Mouse (Mus musculus) ES-Bruce4 (cell line): ENCODE measurements around the gene C87436. TPM values are rescaled to one million over a fixed set of nuclear protein-coding genes. Genes with fewer than 3 reads are reported as not detected.
A peak's percentile ranks its signal among the peaks of the same experiment; 100 is the strongest.

Source experiments
- H3K27ac ChIP-seq: 2 replicates; pipeline ENCODE4 v1.5.1; 2012; ENCODE audit warnings: low read length, inconsistent platforms; ENCODE audit not compliant: insufficient read depth
- H3K27me3 ChIP-seq: 2 replicates; pipeline ENCODE4 v1.6.1; 2012; ENCODE audit warnings: mild to moderate bottlenecking, low read length, inconsistent platforms; ENCODE audit not compliant: control insufficient read depth, poor library complexity, insufficient read depth, severe bottlenecking
- H3K36me3 ChIP-seq: 2 replicates; pipeline ENCODE4 v1.6.1; 2012; ENCODE audit warnings: inconsistent platforms, mild to moderate bottlenecking, low read length, moderate library complexity; ENCODE audit not compliant: control insufficient read depth, poor library complexity, insufficient read depth, severe bottlenecking
- H3K4me1 ChIP-seq: one replicate; pipeline ENCODE4 v1.8.1; 2011; ENCODE audit warnings: low read length; ENCODE audit not compliant: control insufficient read depth, insufficient read depth
- H3K4me3 ChIP-seq: 2 replicates; pipeline ENCODE4 v1.5.1; 2011; ENCODE audit warnings: low read depth, mild to moderate bottlenecking, low read length
- H3K9ac ChIP-seq: 2 replicates; pipeline ENCODE4 v1.6.1; 2012; ENCODE audit warnings: low read depth, mild to moderate bottlenecking, inconsistent platforms; ENCODE audit not compliant: poor library complexity, severe bottlenecking
- H3K9me3 ChIP-seq: replicated peaks from 2 replicates; pipeline ENCODE4 v1.6.1; 2012; ENCODE audit warnings: mild to moderate bottlenecking, low read length, inconsistent platforms; ENCODE audit not compliant: control insufficient read depth, poor library complexity, insufficient read depth, severe bottlenecking
- CTCF ChIP-seq: IDR thresholded peaks from one replicate; pipeline ENCODE4 v1.8.1; 2011; ENCODE audit warnings: low read depth, low read length
- EP300 ChIP-seq: IDR thresholded peaks from 2 replicates; pipeline ENCODE4 v1.6.1; 2011; ENCODE audit warnings: low read depth, low read length; ENCODE audit not compliant: insufficient read depth
- POLR2A ChIP-seq: IDR thresholded peaks from one replicate; pipeline ENCODE4 v1.8.1; 2011; ENCODE audit warnings: low read length; ENCODE audit not compliant: insufficient read depth
- polyA plus RNA-seq: library from polyadenylated mRNA; stranded (reverse); fragments of >200 nt; gene quantifications from 2 replicates; pipeline ENCODE4 v1.2.4, GENCODE M21; 2011; ENCODE audit warnings: low read depth; ENCODE audit not compliant: missing spikeins, insufficient read depth, insufficient read length

Gene C87436
- polyA plus RNA-seq, 1 experiment, result 12.6 TPM

GRCm38 (mm10) chr6:86395969-86396368, 42.2 kb upstream of the C87436 start:
- H3K4me3 ChIP-seq, result peak overlapping the region; percentile 88
- no peaks in the 10 kb centered on the region for H3K27me3 ChIP-seq
- H3K4me1 ChIP-seq, result no peaks in the 10 kb centered on the region
- H3K9me3 ChIP-seq, result no peaks in the 10 kb centered on the region
- peaks cover 16% of the 10 kb centered on the region; the same call in 1 of the 2 replicates for H3K36me3 ChIP-seq
- no peak for TF ChIP-seq EP300
- no peak for TF ChIP-seq CTCF
- TF ChIP-seq POLR2A, result no peak
- no peak overlapping the region for H3K27ac ChIP-seq
- H3K9ac ChIP-seq, result peak overlapping the region; percentile 68

GRCm38 (mm10) chr6:86396581-86397256, 41.5 kb upstream of the C87436 start, which contains the start of gene Pcyox1:
Gene Pcyox1, minus strand, starts transcription at chr6:86397154.
- H3K4me1 ChIP-seq, result peaks cover 2% of the 10 kb centered on the region
- H3K4me3 ChIP-seq, result peak within 1 kb of the TSS; percentile 88
- no peaks in the 10 kb centered on the region for H3K27me3 ChIP-seq
- TF ChIP-seq POLR2A (peak; percentile 94), EP300 (no peak), CTCF (no peak)
- H3K36me3 ChIP-seq, result peaks cover 10% of the 10 kb centered on the region; the same call in 1 of the 2 replicates
- H3K9ac ChIP-seq, result peak within 1 kb of the TSS; percentile 68
- peak within 1 kb of the TSS; percentile 15; the same call in 1 of the 2 replicates for H3K27ac ChIP-seq
- no peaks in the 10 kb centered on the region for H3K9me3 ChIP-seq

GRCm38 (mm10) chr6:86397257-86397980, 40.8 kb upstream of the C87436 start:
- peak overlapping the region; percentile 68; the same call in 1 of the 2 replicates for H3K9ac ChIP-seq
- H3K27ac ChIP-seq, result peak overlapping the region; percentile 15; the same call in 1 of the 2 replicates

GRCm38 (mm10) chr6:86398986-86399385, 39.2 kb upstream of the C87436 start:
- Histone ChIP-seq H3K36me3 (peaks cover 3% of the 10 kb centered on the region; the same call in 1 of the 2 replicates), H3K4me1 (peaks cover 2% of the 10 kb centered on the region), H3K9ac (no peak overlapping the region), H3K9me3 (no peaks in the 10 kb centered on the region), H3K27ac (no peak overlapping the region), H3K27me3 (no peaks in the 10 kb centered on the region), H3K4me3 (no peak overlapping the region)
- TF ChIP-seq EP300 (no peak), CTCF (no peak), POLR2A (no peak)

More at GRCm38 (mm10) chr6:86397257-86397980, 40.8 kb upstream of the C87436 start:
- no peaks in the 10 kb centered on the region for H3K27me3 ChIP-seq
- no peaks in the 10 kb centered on the region for H3K9me3 ChIP-seq
- peaks cover 6% of the 10 kb centered on the region; the same call in 1 of the 2 replicates for H3K36me3 ChIP-seq
- peaks cover 2% of the 10 kb centered on the region for H3K4me1 ChIP-seq
- TF ChIP-seq CTCF (no peak), POLR2A (no peak), EP300 (no peak)
- H3K4me3 ChIP-seq, result peak overlapping the region; percentile 88

- Histone ChIP-seq H3K36me3 (no peaks in the 10 kb centered on the region), H3K4me3 (no peak overlapping the region), H3K27me3 (no peaks in the 10 kb centered on the region), H3K9ac (no peak overlapping the region), H3K9me3 (no peaks in the 10 kb centered on the region), H3K4me1 (peaks cover 2% of the 10 kb centered on the region), H3K27ac (no peak overlapping the region)
- no peak for TF ChIP-seq POLR2A
- no peak for TF ChIP-seq CTCF
- no peak for TF ChIP-seq EP300
Measured at GRCm38 (mm10) chr6:86399995-86400394, 38.2 kb upstream of the C87436 start.

- TF ChIP-seq POLR2A (no peak), CTCF (peak; percentile 59)
- Histone ChIP-seq H3K4me1 (peaks cover 3% of the 10 kb centered on the region), H3K9ac (no peak overlapping the region), H3K9me3 (no peaks in the 10 kb centered on the region), H3K27me3 (no peaks in the 10 kb centered on the region), H3K4me3 (peak overlapping the region; percentile 55; the same call in 1 of the 2 replicates), H3K36me3 (no peaks in the 10 kb centered on the region), H3K27ac (no peak overlapping the region)
Measured at GRCm38 (mm10) chr6:86400972-86401371, 37.2 kb upstream of the C87436 start.
